Mouse (Mus musculus) adrenal gland, postnatal 10 days (tissue): ENCODE data around the gene Fat1. TPM values are rescaled to one million over a fixed set of nuclear protein-coding genes. Genes with fewer than 3 reads are reported as not detected.

Experiments
- DNase-seq: peaks from one replicate; pipeline ENCODE4 v3.0.0; 2021; ENCODE audit warnings: mixed read lengths
- total RNA-seq, 2 experiments: library from RNA; stranded (reverse); gene quantifications; 2 replicates each; pipeline ENCODE4 v1.2.3; 2021

The Fat1 gene
- total RNA-seq, 2 experiments from 2014 or later: 49.8 to 60.2 TPM

DNA sequence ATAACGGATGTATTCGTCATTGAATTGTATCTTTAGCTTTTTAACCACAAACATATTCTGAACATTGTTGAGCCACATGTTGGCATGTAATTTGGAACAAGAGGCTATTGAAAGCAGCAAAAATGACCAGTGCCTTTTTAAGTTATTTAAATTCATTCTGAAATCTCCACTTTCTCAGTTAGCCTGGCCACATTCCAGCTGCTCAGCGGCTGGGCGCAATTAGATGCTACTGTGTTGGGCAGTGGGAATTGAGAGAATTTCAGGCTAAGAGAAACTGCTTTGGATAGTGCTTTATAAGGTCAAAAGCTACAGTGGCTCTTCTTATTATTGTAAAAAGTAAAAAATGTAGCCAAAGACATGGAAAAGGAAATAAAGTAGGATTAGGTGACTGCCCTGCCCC lies 67.4 kb downstream of the Fat1 start:
- DNase-seq: no peak

DNA sequence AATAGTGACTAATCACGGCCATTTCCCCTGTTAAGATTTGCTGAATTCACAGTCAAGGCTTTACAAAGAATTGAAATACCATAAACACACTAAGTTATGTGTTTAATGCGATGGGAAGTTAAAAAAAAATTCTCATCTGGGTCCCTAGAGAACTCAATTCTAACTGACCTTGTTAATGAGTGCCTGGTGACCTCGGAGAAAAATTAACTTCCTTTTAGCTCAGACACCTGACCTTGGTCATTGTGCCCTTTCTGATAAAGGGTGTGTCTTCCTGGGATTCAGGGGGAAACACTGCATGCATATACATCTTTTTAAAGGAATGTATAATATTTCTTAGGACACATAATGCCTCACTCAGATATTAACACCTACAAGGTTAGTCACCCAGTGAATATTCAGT lies 68.8 kb downstream of the Fat1 start:
- DNase-seq: no peak

DNA sequence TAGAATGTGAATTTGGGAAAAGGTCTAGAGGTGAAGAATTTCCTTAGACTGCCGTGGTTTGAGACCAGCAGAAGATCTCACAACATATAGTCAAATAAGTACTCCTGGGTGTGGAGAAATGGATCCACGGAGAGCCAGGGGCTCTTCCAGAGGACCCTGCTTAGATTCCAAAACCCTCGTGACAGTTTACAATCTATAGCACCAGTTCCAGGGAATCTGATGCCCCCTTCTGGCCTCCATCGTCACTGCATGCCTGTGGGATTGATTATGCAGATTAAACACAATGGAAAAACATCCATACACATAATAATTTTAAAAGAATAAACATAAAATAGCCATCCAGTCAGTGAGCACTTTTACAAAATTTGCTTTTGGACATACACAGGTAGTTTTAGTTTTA lies 75.4 kb downstream of the Fat1 start:
- peak; percentile 78 for DNase-seq

DNA sequence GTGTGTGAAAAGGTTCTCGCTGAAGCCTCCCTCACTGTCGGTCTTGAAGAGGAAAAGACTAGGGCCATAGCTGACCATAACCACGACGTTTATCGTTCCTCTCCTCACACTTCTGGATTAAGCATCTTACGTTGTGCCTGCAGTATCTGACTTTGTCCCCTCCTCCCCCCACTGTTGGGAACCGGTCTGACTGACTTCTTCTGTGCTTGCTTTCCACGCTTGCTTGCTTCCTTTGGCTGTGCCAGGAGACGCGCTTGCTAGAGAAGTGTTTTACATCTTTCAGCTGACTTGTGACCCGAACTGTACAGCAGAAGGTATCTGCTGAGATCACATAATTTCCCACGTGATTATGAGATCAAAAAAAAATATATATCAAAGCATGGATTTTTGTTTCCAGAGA lies 76.5 kb downstream of the Fat1 start:
- no peak for DNase-seq

DNA sequence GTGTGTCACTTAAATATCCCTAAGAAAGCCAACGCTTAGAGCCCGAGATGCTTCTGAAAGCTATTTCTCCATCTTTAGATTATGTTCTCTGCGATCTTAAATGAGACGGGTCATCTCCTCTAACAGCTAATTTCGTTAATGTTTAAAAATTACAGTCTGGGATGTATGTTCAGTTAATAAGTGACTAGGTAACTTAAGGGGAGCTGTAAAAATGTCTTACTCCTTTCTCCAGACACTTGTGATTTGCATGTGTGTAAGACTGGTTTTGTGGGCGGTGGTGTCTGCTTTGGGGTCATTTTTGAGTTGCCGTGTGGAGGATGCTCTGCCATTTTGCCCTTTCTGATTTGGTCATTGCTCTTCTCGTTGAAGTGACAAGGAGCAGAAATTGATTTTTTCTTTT lies 78.6 kb downstream of the Fat1 start:
- no peak for DNase-seq

DNA sequence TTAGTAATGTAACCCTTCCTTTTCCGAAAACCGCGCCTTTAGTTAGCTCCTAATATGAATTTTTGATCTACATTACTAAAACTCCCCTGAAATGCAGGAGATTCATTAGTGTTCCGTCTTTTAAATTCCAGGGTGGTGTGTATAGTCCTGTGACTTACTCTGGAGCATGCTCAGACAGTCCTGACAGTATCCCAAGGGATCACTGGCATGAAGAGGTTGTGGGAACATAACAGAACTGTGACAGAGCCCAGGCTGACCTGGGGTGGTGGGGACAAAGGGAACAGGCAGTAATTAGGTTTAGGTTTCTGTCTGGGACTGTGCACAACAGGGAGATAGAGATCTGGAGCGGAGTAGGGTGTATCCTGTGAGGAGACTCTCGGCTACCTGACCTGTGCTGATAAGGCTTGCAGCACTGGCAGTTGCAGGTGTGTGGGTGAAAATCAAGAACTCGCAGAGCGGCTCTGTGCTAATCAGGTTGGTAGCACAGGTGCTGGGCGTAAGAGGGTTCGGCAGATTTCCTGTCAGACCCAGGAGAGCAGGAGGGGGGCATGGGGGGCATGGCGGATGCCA lies 79.3 kb downstream of the Fat1 start:
- no peak for DNase-seq

DNA sequence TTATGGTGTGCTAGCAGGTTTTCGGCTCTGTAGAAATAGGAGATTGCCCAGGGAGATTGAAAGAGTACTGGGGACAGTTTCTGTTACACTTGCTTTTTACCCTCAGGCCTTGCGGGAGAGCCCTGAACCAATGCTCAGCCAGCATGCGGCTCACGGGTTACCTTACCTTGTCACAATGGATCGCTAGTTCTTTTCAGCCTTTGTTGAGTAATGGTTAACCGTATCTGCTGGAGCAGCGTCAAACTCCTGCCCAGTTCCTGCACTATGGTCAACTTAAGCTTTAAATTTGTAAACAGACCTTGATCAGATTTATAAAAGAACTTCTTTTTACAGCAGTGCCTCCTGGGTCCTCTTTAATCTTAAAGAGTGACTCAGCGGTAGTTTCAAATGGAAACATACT lies 80.6 kb downstream of the Fat1 start:
- DNase-seq: no peak

DNA sequence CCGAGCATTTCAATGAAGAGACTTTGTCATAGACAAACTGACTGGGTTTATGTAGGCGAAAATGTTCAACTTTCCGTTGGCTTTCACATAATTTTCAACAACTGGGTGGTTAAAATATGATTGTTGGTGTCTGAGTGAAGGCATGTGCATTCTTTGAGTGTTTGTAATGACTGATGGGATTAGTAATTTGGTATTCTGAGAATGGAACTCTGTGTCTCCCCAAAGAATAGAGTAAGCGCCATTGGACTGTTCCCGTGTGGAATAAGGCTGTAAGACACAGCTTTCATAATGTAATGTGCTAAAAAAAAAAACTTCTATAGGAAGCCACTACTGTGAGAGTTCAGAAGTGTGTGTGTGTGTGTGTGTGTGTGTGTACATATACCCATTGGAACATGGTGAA lies 84.0 kb downstream of the Fat1 start:
- no peak for DNase-seq

DNA sequence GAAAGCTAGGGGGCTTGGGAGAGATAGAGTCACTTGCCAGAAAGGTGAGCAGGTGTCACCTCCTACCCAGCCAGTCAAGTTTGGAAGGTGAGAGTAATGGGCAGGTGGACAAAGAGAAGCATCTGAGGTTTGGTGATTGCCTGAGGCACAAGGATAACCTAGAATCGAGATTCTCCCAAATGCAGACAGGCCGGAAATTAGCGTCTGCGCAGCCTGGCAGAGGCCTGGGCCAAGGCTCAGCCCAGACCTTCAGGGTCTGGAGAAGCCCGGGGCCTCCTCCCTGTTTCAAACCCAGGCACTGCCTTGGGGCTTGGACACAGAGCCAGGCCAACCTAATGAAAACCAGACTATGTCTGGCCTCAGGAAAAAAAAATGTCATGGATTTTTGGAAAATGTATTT lies 85.9 kb downstream of the Fat1 start:
- no peak for DNase-seq

DNA sequence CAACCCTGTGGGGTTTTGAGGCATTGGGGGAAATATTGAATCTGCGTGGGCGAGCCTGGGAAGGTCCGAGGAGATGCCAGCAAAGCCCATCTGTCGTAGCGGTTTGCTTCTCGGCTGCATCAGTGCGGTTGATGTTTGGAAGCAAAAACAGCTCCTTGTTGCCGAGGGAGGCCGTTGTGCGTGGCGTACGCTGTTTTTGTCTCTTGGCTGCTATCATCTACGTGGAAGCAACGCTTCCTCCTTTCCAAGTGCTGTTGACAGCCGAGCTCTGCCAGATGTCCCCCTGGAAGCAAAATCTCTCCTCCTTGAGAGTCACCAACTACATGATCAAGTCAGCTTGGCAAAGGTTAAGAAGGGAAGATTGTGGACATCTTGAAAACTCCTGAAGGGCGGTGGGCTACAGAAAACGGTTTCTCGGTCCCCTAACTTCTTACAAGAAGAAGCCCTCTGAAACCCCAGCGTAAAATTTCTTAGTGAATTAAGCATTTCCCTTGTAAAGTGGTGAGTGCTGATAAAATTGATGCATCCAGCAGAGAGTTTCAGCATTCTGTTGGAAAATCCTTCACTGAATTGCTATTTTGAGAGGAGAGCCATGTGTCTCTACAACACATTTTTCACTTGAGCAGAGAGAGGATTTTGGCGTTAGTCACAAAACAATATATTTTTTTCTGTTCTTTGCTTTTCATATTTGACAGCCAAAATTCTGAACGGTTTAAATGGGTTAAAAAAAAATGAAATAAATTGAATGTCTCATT lies 86.8 kb downstream of the Fat1 start:
- DNase-seq: no peak

DNA sequence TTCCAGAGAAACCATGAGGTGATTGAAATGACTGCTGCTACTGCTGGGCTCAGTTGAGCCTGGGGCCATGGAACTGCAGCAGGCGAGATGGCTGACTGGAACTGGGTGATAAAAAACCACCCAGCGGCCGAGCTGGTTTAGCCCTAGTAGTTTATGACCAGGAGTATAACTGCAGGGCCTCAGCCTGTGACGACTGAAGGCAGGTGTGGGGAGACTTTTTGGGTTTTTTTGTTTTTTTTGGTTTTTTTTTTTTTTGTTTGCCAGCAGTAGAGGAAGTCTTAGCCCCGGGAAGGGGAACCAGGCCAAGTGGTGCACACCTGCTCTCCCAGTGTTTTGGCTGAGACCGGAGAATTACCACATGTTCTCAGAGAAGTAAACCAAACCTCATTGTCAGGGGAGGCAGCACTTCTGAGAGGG lies 92.8 kb downstream of the Fat1 start:
- no peak for DNase-seq

DNA sequence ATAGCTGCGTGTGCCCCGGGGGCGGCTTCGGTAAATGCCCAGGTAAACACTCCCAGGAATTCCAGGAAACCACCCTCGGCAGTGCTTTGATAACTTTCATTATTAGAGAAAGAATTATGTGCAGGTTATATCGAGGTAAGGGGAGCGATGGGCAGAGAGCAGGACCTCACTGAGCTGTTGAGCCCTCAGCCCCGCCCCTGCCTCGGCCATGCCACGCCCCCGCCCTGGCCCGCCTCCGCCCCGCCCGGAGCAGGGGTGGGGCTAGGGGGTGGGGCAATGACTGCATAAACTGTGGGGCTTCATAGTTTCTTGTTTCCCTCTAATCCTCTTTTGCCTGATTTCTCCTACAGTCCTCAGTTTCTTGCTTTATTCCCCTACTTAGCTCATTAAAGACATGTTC lies 103.1 kb downstream of the Fat1 start:
- DNase-seq: no peak

DNA sequence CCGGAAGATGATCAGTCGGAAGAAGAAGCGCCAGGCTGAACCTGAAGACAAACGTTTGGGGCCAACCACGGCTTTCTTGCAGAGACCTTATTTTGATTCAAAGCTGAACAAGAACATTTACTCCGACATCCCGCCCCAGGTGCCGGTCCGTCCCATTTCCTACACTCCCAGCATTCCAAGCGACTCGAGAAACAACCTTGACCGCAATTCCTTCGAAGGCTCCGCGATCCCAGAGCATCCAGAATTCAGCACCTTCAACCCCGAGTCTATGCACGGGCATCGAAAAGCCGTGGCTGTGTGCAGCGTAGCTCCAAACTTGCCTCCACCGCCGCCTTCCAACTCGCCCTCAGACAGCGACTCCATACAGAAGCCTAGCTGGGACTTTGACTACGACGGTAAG lies 108.9 kb downstream of the Fat1 start:
- no peak for DNase-seq

DNA sequence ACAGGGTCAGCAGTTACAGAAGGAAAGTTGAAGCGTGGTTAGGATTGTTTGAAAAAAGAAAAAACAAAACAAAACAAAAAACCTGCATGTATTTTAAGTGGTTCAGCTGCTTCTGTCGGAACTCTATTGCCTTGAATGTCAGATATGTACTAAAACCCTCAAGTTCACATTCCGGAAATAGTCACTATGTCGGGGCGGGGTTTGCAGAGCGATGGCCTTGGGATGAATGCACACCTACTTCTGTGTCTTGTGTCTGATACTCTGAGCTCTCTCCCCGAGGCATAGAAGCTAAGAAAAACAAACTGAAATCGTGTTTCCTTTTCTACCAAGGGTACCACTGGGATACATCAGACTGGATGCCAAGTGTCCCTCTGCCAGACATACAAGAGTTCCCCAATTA lies 115.2 kb downstream of the Fat1 start:
- DNase-seq: no peak

DNA sequence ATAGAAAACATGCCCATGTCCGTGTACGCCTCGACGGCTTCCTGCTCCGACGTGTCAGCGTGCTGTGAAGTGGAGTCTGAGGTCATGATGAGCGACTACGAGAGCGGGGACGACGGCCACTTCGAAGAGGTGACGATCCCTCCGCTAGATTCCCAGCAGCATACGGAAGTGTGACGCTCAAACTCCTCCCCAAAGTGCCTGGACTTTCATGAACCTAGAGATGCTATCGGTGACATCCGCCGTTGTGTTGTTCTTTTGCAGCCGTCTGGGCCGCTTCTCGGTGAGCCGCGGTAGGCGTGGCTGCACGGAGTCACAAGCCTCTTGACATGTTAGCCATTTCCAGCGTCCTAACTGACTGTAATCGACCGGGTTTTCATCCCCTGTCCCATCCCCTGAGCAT lies 116.0 kb downstream of the Fat1 start:
- DNase-seq: no peak

DNA sequence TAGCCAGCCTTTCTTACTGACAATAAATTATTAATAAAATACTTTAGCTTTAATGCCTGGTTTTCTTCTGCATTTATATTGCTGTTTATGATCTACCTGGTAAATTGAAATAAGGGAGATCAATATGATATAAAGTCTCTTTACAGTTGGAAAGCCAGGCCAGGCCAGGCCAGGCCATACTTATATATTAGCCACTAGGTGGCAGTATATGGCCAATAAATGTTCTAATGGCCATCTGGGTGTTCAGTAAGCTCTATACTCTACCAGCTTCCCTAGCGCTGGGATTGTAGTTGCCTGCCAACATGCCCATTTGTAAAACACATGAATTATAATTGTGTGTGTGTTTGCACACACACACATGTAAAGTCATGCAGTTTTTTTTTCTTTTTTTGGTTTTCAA lies 117.0 kb downstream of the Fat1 start:
- no peak for DNase-seq

DNA sequence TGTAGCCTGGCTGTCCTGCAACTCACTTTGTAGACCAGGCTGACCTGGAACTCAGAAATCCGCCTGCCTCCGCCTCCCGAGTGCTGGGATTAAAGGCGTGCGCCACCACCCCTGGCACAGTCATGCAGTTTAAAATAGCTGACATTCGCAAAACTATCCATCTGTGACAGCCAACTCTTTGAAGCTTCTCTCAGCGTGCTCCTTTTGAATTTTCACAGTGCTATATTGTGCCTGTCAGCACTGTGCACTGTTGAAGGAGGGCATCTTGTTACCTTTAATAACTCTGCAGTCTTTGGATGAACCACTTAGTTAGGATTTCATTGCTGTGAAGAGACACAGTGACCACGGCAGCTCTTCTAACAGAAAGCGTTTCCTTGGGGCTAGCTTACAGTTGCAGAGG lies 117.4 kb downstream of the Fat1 start:
- DNase-seq: no peak

DNA sequence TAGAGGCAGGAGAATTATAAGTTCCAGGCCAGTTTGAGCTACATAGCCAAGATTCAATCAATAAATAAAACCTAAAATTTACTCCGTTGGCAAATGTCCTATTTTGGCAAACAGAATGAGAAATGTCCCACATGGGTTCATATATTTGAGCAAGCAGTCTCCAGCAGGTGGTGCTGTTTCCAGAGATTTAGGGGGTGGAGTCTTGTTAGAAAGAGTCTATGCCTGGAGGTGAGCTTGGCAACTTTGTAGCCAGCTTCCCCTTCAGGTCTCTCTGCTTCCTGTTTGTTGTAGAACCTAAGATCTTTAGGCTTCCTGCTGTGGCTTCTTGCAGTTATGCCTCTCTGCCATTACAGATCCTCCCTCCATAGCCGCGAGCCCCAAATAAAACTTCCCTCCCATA lies 120.3 kb downstream of the Fat1 start:
- DNase-seq: no peak

DNA sequence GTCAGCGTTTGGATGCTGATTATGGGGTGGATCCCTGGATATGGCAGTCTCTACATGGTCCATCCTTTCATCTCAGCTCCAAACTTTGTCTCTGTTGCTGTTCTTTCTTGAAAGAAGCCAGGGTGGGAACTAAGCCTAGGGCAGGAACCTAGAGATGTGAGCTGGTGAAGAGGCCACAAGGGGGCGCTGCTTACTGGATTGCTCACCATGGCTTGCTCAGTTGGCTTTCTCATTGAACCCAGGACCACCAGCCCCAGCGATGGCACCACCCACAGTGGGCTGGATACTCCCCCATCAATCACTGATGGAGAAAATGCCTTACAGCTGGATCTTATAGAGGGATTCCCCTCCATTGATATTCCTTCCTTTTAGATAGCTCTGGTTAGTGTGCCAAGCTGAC lies 121.6 kb downstream of the Fat1 start:
- no peak for DNase-seq

DNA sequence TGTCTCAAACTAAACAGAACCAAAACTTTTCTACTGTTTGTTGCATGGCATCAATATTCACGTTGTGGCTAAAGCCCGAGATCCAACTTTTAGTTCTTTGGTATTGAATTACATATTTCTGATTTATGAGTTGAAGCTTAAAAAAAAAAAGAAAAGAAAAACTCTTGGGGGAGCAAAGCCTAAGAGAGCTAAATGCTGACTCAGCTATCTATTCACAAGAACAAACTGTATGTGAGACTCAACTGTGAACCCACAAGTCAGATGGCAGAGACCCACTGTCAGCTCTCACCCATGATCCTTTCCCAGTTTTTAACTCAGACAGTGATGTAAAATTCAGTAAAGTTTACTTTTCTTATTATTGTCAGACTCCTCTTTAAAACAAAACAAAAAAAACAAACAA lies 124.8 kb downstream of the Fat1 start:
- DNase-seq: no peak

DNA sequence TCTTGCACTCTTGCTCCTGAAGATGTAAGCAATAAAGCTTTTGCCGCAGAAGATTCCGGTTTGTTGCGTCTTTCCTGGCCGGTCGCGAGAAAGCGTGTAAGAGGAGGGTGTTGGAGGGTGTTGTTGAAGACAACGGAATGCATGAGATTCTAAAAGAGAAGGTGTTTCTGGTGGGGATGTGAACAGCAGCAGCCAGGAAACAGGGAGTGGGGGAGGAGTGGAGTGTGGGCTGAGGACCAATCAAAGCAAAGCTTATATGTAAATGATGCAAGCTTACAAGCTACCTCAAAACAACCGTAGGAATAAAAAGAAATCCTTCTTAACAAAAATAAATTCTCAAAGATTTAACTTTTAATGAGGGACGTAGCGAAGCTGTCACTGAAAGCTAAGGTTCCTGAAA lies 127.1 kb downstream of the Fat1 start:
- DNase-seq: no peak

DNA sequence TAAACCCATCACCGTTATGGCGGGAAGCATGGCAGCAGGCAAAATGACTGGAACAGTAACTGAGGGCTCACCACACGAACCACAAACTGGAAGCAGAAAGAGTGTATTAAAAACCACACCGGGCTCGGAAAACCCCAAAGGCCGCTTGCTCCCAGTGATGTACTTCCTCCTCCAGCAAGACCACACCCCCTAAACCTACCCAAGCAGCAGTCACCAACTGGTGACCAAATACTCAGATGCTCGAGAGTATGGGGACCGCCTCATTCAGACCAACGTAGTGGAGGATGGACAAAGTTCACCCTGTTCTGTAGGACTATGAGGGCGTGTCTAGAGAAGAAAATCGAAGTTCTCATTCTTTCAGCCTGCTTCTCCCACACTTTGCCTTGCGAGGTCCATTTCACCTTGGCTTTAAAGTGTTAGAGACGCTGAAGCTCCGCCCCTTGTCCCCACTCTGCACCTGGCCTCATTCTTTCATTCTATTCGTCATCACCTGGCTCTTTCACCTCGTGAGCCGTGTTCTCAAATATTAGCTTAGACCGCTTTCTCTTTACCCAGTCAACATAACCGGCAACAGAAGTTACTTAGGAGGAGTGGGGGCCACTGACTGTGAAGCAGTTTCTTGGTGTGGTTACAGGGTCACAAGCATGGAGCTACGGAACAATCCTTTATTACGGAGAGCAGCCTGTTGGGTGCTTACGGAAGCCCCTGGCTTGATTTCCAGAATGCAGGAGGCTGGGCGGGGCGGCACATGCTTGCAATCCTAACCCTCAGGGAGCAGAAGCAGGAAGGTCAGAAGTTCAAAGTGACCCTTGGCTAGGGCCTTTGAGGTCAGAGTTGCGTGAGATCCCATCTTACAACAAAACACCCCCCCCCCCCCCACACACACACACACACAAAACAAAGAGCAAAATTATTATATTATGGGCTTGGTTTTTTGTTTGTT lies 128.0 kb downstream of the Fat1 start:
- DNase-seq: peak; percentile 20

DNA sequence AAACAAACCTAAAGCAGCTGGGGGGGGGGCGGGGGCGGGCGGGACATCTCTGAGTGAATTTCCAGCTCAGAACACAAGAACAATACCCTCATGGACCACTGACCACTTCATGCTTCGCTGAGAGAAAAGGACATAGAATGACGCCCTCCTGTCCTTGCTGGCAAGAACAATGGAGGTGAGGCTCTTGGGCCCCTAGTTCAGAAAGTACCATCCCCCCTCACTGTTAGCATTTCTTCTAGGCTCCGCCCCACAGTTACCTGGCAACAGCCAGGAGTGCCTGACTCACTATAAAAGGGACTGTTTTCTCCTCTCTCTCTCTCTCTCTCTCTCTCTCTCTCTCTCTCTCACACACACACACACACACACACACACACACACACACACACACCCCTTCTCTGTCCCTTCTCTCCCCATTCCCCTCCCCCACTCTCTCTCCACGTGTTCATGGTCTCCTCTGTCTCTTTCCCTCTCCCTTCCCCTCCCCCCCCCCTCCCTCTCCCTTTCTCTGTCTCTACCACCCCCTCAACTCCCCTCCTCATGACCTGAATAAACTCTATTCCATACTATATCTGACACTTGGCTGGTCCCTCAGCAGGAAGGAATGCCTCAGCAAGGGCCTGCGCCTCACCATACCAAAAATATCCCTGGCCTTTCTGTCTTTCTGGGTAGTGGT lies 129.1 kb downstream of the Fat1 start:
- DNase-seq: no peak
